Mouse (Mus musculus) gastrocnemius, adult 2 months (tissue): Measurements from ENCODE around the gene Sec23a. TPM values are rescaled to one million over a fixed set of nuclear protein-coding genes. Genes with fewer than 3 reads are reported as not detected.
A peak's percentile ranks its signal among the peaks of the same experiment; 100 is the strongest.
"Not testable (repeated sequence)": the region's sequence is repeated elsewhere in the genome, so short reads cannot be mapped to it uniquely, and the experiment has no call there.

Experiments used
- DNase-seq: peaks from one replicate; pipeline ENCODE4 v3.0.0; 2022
- H3K27ac ChIP-seq: fragments of 200-600 bp; 2 replicates; pipeline ENCODE4 v1.8.1; 2022; ENCODE audit warnings: mild to moderate bottlenecking
- H3K4me3 ChIP-seq: fragments of 200-600 bp; 2 replicates; pipeline ENCODE4 v1.8.1; 2022; ENCODE audit warnings: mild to moderate bottlenecking, moderate library complexity
- CTCF ChIP-seq: fragments of 200-600 bp; IDR thresholded peaks from 2 replicates; pipeline ENCODE4 v1.8.1; 2022; ENCODE audit warnings: antibody characterized with exemption, mild to moderate bottlenecking, moderate library complexity
- intact Hi-C: fragments of 180-260 bp; cut with DNase I; formaldehyde crosslinking; loops from one replicate; pipeline ENCODE4 v1.15.1; 2025
- long read RNA-seq, 2 experiments: library from polyadenylated mRNA; stranded (forward); transcript quantifications; one replicate each; pipeline ENCODE4 v2.0.0; 2021
- total RNA-seq, 2 experiments: library from RNA; stranded (reverse); gene quantifications; 2 replicates each; pipeline ENCODE4 v1.2.3; 2021

The Sec23a gene
- 10 to 100 TPM; 54.7 to 61.6 TPM for total RNA-seq
- long read RNA-seq, experiment 1, full-length matches to known transcripts = 187 of 229 reads
- long read RNA-seq, experiment 1, partial matches to known transcripts = 9 of 229 reads
- long read RNA-seq, experiment 1, other reads (novel, unspliced or antisense) = 33 of 229 reads
- long read RNA-seq, experiment 2, full-length matches to known transcripts = 132 of 157 reads
- long read RNA-seq, experiment 2, partial matches to known transcripts = 7 of 157 reads
- long read RNA-seq, experiment 2, other reads (novel, unspliced or antisense) = 18 of 157 reads

DNA sequence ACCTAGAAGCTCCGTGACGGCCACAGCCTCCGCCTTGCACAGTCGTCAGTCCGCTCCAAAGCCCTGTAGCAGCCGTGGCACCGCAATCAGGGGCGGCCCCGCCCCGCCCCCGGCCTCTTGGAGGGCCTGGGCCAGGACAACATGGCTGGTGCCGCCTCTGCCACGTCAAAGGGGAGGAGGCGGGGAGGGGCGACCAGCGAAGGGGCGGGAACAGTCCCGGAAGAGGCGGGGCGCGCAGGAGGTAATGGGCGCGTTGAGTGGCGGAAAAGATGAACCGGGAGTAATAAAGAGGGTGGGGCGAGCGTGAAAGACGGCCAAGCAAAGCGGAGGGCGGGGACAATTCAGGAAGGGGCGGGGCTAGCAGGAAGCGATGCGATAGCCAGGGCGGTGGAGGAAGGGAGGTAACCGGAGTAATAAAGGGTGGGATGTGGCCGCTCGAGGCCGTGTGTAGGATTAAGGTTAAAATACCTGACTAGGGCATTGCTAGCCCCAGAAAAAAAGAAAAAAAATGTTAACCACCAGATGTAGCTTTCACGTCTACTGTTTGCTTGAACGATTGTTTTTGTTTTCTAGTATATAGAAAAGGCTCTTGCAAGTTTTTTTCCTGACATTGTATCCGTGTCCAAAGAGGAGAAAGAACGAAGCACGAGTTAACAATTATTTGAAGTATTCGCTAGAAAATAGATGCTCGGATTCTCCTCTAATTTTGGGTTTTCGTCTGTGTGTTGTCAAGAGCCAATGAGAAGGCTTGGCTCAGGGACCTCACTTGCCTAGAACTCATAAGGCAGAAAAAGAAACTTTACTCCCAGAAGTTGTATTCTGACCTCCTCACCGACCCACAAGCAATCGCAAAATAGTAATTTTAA, at the start of gene Sec23a:
TSS of gene Sec23a (minus strand) at position 174 of the 866 bp plus-strand sequence.
- H3K27ac ChIP-seq = peak within 1 kb of the TSS; percentile 98
- intact Hi-C loops = loop anchor here (2.0 to 5.0 kb wide), 3 partner anchors 49 to 205 kb away; partner anchors contain the start of genes Fbxo33 and Trappc6b
- peak; percentile 99 for DNase-seq
- H3K4me3 ChIP-seq = peak within 1 kb of the TSS; percentile 99
- TF ChIP-seq CTCF = no peak

- peak; percentile 90 for DNase-seq
- Histone ChIP-seq H3K27ac (peak within 1 kb of the TSS; percentile 96), H3K4me3 (peak within 1 kb of the TSS; percentile 84)
- intact Hi-C loops = loop anchor here (2.0 kb wide), 1 partner anchor 48 kb away; the partner anchor contains the start of genes Gemin2 and Sec23a
- peak; percentile 29; the same call in 1 of the 2 replicates for TF ChIP-seq CTCF
Observed at GRCm38 (mm10) chr12:59060993-59061595, 49.3 kb upstream of the Sec23a start, which contains the start of gene Trappc6b. Gene Trappc6b (minus strand): TSS chr12:59061472.

GRCm38 (mm10) chr12:59060322-59060721, 48.5 kb upstream of the Sec23a start:
- Histone ChIP-seq H3K27ac (peak overlapping the region; percentile 96), H3K4me3 (peak overlapping the region; percentile 84)
- no peak for DNase-seq
- no peak for TF ChIP-seq CTCF
- intact Hi-C loops = loop anchor here (2.0 kb wide), 1 partner anchor 48 kb away; the partner anchor contains the start of genes Gemin2 and Sec23a

DNA sequence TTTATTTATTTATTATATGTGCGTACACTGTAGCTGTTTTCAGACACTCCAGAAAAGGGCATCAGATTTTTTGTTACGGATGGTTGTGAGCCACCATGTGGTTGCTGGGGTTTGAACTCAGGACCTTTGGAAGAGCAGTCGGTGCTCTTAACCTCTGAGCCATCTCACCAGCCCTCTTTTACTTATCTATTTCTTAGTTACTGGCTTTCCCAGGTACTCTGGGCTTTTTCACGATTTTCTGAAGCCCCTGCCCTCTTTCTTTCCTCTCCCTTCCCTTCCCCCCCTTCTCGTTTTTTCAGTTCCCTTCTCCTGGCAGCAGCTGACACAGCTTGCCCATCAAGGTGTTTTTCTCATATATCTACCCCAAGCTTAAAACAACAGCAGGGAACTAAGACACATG, 46.4 kb upstream of the Sec23a start:
- H3K27ac ChIP-seq, DNase-seq, H3K4me3 ChIP-seq, intact Hi-C loops: not testable (repeated sequence)

GRCm38 (mm10) chr12:59056222-59056621, 44.4 kb upstream of the Sec23a start:
- no peak for DNase-seq
- no peak overlapping the region for H3K4me3 ChIP-seq
- TF ChIP-seq CTCF = no peak
- intact Hi-C loops = no loop called here
- no peak overlapping the region for H3K27ac ChIP-seq

- no peak overlapping the region for H3K27ac ChIP-seq
- DNase-seq = no peak
- no peak for TF ChIP-seq CTCF
- no peak overlapping the region for H3K4me3 ChIP-seq
- intact Hi-C loops = no loop called here
Observed at GRCm38 (mm10) chr12:59055196-59055850, 43.5 kb upstream of the Sec23a start.

GRCm38 (mm10) chr12:59053976-59054375, 42.2 kb upstream of the Sec23a start:
- Histone ChIP-seq H3K27ac (no peak overlapping the region), H3K4me3 (no peak overlapping the region)
- no peak for DNase-seq
- TF ChIP-seq CTCF = no peak
- intact Hi-C loops = no loop called here

DNA sequence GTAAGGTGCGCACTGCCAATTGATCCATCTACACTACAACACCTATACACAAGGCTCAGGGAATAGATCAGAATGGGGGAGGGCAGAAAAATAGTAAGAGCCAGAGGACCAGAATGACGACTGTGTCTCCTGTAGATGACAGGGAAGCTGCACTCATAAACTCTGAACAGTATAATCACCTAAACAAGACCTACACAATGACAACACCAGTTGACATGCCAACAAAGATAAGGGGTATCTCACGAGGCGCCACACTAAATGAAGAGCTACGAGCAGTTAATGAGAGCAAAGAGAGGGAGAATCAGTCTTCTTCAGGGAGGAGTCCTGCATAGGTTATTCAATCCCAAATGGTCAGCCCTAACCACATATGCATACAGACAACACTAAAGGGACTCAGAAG, 41.3 kb upstream of the Sec23a start:
- no peak for TF ChIP-seq CTCF
- H3K27ac ChIP-seq = no peak overlapping the region
- DNase-seq = no peak
- intact Hi-C loops = no loop called here
- H3K4me3 ChIP-seq = no peak overlapping the region

DNA sequence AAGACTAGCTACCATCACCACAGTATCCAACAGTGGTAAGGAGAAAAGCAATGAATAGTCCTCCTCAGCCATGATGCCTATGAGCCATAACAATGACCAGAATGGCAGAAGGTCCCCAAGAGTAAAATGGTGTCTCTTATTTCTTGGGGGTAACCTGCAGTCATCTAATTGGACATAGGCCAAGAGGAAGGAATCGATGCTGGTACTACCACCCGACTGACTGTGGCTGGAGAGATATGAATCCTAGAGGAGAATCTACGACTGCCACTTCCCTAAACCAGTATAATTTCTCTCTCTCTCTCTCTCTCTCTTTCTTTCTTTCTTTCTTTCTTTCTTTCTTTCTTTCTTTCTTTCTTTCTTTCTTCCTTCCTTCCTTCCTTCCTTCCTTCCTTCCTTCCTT, 40.7 kb upstream of the Sec23a start:
- Histone ChIP-seq H3K4me3 (no peak overlapping the region), H3K27ac (no peak overlapping the region)
- no peak for DNase-seq
- intact Hi-C loops = no loop called here
- TF ChIP-seq CTCF = no peak

GRCm38 (mm10) chr12:59040851-59041250, 29.0 kb upstream of the Sec23a start:
- no peak for DNase-seq
- intact Hi-C loops = no loop called here
- no peak for TF ChIP-seq CTCF
- H3K4me3 ChIP-seq = no peak overlapping the region
- H3K27ac ChIP-seq = no peak overlapping the region

DNA sequence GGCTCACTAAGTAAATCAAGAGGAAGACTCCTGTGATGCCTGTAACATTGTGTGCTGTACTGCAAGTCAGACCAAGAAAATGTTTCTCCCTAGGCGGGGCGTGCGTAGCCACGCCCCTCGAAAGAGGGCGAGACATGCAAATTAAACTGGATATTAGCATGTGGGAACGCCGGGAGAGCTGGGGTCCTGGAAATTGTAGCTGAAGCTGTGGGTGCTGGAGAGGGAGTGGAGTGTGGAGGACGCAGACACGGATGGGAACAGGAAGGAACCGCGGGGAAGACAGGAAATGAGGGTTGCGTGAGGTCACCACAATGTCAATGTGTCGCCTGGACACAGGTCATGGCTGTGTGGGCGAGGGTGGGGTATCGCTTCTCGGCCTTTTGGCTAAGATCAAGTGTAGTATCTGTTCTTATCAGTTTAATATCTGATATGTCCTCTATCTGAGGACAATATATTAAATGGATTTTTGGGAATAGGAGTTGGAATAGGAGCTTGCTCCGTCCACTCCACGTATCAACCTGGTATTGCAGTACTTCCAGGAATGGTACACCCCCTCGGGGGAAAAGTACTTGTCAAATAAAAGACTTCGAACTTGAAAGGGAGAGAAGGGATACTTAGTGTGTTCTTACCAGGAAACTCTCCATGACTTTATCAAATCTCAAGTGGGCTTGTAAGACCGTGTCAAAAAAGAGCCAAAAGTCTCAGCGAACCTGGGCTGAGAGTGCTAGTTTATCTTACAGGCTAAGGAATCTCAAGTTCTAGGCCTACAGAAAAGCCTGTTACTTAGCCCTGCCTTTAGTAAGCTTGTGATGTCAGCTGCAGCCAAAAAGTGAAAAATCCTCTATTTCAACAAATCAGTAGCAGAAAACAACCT, 28.4 kb upstream of the Sec23a start:
- peak; percentile 17 for DNase-seq
- no peak for TF ChIP-seq CTCF
- intact Hi-C loops = no loop called here
- peak overlapping the region; percentile 38 for H3K4me3 ChIP-seq
- peak overlapping the region; percentile 63 for H3K27ac ChIP-seq
